Mouse (Mus musculus) erythroblast, embryonic 14.5 days (primary cell): Measurements from ENCODE around the gene S100a3.

Source experiments
- GATA1 ChIP-seq: IDR thresholded peaks from 2 replicates; pipeline ENCODE4 v1.6.1; 2012; ENCODE audit warnings: low read length, inconsistent platforms, mixed read lengths
- TAL1 ChIP-seq: IDR thresholded peaks from 3 replicates; pipeline ENCODE4 v1.6.1; 2012; ENCODE audit warnings: low read length, inconsistent platforms, mixed read lengths

DNA sequence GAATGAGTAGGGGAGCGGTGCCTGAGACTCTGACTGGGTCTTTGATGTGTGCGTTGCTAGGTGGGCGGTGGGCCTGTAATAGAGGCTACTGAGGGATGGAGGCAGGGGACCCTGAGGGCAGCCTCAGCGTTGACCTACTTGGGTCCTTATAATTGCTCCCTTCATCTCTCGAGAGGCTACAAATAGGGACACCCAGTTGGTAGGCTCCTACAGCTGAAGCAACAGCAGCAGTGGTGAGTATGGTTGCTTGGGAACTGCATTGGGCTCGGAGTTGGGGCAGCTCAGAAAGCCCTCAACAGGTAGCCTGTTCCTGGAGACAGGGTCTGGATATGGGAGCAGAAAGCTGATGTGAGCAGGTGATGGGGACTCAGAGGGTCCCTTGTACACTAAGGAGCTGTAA, 39.7 kb downstream of the S100a3 start:
- TF ChIP-seq GATA1 (no peak), TAL1 (no peak)
